Mouse (Mus musculus): ENCODE measurements around the gene Amn1. TPM values are rescaled to one million over a fixed set of nuclear protein-coding genes. Genes with fewer than 3 reads are reported as not detected.
A peak's percentile ranks its signal among the peaks of the same experiment; 100 is the strongest.
"Not testable (repeated sequence)": the region's sequence is repeated elsewhere in the genome, so short reads cannot be mapped to it uniquely, and the experiment has no call there.

Gene Amn1
- total RNA-seq, 2 experiments from 2014 or later, result 21.0 to 25.7 TPM

DNA sequence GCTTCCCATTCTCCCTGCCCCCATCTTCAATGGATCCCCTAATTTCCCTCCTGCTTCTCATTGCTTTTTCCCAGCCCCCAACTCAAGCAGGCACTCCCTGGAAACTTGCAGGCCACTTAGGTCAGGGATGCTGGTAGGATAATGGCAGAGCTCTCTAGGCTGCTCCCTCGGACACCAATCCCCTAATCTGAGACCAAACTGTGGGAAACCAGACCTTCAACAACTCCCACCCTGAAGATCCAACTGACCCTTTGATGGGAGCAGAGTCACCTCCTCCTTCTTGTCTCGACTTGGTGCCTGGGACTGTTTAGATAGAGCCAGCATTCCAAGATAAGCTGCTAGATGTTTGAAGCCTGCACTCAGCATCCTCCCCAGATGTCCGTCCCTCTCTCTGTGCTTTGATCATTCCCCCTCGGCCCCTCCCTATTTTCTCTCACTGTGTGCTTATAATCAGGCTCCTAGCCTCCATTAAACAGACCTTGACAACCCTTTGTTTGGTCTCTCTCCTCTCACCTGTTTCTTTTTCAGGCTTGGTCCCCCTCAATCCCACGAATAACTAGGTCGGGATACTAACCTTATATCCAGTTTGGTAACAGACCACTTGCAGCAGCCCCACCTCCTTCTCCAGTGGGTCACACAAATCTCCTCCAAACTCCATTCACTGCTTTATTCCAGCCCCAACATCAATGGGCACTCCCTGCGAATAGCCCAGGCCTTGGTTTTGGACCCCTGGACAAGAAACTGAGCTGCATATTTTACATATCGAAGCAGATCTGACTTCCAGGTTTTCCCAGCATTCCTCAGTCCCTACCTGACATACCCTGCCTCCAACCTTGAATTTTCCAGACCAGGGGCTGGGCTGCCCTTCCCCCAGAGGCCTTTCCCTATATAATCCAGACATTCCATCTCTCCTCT, 34.1 kb downstream of the Amn1 start:
- no peak for DNase-seq

DNA sequence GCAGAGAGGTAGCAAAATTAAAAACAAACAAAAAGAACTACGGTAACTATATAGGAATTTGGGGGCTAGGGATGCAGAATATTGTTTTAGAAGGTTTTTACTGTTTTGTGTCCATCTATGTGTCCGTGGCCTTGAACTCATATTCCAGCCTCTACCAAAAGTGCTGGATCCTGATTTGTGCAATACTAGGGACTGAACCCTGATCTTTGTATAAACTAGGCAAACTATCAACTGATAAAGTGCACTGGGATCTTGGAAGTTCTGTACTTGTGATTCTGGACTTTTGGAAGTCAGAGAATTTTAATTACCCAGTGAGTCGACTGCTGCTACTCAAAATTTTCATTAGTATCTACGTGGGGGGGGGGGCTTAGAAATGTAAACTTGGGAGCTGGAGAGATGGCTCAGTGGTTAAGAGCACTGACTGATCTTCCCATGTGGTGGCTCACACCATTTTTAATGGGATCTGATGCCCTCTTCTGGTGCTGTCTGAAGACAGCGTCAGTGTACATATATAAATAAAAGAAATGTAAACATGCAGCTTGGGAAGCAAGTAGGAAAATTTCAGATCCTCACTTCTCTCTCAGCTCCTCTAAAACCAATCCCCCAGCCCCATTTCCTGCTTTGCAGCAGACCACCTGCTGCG, 34.9 kb downstream of the Amn1 start:
- no peak for DNase-seq

DNA sequence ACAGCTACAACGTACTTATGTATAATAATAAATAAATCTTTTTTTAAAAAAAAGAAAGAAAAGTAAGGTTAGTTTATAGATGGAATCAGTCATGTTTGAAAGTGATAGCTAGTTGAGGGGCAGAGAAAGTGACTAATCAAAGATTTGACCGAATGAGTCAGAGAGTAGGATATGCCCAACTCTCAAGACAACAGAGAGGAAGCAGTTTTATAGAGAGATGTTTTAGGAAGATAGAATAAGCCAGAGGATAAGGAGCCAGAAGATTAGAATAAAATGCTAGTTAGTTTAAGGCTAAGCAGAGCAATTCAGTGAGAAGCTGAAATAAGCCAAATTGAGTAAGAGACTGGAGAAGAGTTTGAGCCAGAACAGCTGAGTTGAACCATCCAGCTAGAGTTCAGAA, 36.4 kb downstream of the Amn1 start:
- no peak for DNase-seq

DNA sequence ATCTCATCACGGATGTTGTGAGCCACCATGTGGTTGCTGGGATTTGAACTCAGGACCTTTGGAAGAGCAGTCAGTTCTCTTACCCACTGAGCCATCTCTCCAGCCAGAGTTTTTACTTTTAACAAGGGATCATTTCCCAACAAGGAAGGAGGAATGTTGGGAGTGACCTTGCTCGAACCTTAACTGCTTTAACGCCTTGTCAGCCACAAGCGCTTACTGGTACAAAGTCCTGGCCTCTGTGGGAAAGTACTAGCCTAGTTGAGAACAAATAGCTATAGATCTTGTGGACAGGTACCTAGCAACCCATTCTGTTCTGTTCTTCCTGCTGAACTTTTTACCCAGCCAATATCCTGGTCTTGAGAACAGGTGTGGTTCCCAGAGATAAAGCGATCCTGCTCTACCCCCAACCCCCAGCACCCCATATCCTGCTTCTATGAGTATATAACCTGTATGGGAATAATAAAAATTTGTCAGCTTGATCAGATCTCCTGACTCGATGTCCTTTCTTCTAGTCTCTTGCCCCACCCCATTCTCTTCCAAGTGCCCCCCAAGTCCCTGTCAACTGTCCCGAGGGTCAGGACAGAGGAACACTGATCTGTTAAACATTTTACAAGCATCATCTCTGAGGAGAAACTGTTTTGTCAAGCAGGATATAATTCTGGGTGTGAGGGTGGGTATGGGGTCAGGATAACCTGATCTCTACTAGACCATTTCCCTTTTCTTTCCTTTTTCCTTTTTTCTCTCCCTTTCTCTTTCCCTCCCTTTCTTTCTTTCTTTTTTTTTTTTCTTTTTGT, 39.9 kb downstream of the Amn1 start:
- no peak for DNase-seq

DNA sequence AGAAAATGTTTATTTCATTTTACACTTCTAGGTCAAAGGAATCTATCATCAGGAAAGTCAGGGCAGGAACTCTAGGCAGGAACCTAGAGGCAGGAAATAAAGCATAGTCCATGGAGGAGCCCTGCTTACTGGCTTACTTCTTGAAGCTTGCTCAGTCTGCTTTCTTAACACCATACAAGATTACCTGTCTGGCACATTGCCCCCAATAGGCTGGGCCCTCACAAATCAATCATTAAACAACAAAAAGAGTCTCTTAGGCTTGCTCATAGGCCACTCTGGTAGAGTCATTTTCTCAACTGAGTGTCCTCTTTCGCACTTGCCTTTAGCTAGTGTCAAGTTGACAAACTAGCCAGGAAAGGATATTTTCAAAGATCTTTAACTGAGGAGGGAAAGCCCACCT, 43.4 kb downstream of the Amn1 start:
- no peak for DNase-seq

DNA sequence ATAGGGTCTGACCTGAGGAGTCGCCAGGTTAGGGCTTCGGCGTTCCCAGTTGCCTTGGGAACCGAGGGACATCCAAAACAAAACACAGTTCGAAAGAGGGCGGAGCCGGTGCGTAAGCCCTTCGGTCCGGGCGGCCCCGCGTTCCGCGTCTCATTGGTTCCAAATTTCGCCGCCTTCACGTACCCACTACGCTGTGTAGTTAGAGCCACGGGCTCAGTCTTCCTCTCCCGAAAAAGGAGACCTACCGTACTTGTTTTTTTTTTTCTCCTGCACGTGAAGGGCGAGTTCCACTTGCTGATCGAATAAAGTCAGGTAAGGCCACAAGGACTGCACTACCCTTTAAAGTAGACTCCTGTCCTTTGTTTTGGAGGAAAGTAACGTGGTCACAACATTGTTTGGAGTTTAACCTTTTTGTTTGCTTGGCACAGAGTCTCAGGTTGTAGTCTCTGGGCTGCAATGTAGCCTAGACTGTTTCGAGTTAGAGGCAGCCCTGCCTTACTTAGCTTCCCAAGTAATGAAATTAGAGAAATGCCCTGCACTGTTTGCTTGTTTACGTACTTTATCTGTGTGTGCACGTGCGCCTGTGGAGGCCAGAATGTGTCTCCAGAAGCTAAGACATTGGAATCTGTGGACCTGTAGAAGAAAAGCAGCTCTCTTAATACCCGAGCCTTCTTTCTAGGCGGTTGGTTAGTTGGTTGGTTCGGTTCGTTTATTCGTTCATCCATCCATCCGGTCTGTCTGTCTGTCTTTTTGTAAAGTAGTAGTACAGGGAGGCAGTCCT, 46.9 kb downstream of the Amn1 start:
- peak; percentile 90 for DNase-seq

DNA sequence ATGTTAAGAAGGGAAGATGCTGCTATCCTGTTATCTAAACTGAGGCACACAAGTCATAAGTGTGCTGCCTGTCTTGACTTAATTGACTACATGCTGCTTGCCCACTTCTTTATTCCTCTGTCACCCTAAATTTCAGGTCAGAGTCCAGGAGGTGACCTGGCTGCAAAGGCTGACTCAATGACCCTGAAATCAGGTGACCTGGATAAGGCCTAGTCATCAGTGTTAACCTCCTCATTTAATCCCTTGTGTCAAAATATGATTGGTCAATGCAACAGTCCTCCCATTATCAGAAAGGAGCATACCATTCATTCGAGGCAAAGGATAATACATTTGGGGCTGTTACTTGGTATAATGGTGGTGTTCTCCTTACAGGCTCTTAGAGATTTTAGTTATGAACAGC, 49.0 kb downstream of the Amn1 start, which contains the start of gene Etfbkmt:
Gene Etfbkmt, plus strand, starts transcription at position 379 of the 400 bp plus-strand sequence.
- DNase-seq, result no peak

DNA sequence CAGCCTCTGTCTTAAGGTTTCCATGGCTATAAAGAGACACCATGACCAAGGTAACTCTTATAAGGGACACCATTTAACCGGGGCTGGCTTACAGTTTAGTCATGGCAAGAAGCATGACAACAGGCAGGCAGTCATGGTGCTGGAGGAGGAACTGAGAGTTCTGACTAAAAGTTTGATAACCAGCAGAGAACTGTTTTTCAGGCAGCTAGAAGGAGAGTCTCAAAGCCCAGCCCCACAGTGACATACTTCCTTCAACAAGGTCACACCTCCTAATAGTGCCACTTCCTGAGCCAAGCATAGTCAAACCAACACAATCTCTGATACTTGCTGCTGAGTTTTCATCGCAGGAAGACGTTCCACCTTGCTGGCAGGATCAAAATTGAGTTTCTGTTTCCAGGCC, 49.5 kb downstream of the Amn1 start:
- DNase-seq, result no peak

DNA sequence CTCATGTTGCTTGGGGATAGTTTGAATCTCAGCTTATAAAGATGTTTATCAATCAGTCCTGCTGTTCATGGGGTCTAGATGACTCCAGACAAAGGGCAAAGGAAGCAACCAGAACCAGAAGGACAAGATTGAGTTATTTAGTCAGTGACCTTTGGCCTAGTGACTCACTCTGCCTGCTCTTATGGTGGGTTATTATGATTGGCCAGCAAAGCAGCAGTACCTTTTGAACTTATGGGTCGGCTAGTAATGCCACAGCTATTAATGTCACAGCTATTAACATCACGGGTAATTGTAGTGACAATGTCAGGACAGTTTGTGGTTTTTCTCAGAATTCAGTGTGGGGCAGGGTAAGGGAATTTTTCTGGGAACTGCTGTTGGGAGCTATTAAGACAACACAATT, 50.6 kb downstream of the Amn1 start:
- DNase-seq, result no peak

DNA sequence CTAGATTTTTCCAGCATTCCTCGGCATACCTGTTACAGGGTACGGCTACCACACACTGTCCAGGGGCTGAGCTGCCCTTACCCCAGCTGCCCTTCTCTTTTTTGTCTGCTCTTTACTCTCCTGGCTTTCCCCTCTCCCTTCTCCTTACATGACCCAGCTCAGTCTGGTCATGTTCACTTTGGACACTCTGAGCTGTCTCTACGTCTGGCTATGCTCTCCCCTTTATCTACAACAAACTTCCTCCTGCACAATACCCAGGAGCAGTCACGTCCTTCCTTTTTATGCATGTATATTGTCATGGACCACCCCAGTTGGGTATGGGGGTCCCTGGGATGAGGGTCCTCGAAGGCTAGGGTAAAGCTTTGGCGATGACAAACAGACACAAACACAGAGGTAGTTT, 52.9 kb downstream of the Amn1 start:
- DNase-seq, result no peak

DNA sequence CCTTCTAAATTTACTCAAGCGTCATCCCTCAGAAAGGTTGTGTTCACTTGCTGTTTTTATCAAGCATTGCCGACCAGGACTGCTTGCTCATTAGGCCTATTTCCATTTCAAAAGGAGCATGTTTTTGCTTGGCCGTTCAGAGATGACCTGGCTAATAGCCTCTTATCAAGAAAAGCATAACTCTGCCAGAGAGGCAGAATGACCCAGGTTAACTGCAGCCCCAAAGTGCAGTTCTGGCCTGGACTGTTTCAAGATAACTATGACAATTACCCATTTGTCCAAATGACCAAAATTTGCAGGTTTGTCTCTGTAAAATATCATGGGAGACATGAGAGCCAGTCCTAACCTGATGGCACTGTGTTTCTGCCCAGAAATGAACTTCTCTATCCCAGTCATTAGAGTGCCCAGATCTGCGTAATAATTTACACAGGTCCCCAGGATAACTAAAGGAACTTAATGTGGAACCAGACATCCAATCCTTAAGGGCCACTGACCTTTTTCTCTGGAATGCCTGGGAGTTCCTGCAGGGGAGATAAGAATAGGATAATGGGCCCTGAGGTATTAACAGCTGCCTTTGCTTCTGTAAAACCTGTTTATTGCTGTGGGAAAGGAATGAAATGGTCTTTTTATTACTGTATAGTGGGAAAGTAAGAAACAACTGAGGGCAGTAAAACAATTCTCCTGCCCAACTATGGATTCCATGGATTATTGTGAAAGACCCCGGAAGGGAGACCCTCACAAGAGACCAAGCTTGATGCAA, 53.9 kb downstream of the Amn1 start:
- DNase-seq, result no peak

DNA sequence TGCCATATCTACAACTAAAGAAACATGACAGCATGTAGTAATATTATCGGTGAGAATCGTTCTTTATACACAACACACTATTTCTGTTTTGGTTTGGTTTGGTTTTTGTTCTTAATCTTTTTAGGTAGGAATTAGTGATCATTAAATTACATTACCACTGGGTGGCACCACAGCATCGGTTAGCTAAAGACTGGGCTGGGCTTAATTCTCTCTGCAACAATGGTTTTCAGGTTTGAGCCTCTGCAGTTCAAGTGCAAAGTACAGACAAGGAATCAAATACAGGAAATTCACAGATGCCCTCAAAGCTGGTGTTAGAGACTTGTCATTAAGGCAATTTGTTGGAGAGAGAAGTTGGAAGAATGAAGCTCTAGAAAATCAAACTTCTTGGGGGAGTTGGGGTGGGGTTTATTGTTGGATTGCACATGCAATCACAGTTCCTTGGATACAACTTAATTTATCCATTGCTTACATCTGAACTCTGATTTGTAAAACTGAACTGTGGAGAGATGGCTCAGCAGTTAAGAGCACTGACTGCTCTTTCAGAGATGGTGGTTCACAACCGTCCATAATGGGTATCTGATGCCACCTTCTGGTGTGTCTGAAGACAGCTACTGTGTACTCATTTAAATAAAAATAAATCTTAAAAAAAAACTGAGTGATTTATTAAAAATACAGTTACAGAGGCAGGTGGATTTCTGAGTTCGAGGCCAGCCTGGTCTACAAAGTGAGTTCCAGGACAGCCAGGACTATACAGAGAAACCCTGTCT, 56.0 kb downstream of the Amn1 start:
- peak; percentile 52 for DNase-seq

DNA sequence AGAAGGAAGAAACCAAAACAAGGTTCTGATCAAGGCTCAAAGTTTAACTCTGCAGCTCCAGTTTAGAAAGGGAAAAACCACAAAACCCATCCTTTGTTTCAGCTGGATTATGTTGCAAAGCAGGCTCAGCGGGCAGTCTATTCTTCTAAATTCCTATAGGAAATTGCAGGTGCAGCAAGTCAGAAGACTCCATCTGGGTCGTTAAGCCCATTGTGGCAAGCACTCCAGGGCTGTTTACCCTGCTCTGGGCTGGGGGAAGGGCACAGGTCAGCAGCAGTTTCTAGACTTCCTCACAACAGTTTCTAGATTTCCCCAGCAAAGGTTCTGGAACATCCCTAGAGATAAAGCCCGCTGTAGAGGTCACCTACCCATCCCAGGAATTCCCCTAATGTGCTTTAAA, 57.4 kb downstream of the Amn1 start:
- DNase-seq, result no peak

DNA sequence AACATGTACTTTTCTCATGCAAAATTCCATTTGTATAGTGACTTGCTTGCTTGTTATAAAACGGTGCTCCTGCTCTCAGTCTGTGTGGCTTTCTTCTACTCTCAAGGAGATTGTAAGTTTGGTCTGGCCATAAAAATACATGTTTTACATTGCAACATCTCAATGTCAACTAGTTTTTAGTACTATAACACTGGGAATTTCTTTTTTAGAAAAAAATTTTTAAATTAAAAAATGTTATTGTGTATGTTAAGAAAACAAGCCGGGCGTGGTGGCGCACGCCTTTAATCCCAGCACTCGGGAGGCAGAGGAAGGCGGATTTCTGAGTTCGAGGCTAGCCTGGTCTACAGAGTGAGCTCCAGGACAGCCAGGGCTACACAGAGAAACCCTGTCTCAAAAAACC, 58.6 kb downstream of the Amn1 start, which contains the start of gene Gm10203:
Gene Gm10203, plus strand, starts transcription at position 301 of the 400 bp plus-strand sequence.
- DNase-seq, result not testable (repeated sequence)

DNA sequence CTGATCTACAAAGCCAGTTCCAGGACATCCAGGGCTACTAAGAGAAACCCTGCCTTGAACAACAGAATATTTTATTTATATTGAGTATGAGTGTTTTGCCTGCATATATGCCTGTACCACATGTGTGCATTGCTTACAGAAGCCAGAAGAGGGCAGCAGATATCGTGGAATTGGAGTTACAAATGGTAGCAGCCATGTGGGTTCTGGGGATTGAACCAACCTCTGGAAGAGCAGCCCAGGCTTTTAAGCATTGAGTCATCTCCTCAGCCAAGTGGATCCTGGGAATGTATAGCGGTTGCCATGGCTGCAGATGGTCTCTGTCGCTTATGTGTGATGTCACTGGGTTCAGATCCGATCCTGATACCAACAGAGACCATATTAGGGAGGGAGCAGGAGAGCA, 61.8 kb downstream of the Amn1 start:
- DNase-seq, result peak; percentile 56

DNA sequence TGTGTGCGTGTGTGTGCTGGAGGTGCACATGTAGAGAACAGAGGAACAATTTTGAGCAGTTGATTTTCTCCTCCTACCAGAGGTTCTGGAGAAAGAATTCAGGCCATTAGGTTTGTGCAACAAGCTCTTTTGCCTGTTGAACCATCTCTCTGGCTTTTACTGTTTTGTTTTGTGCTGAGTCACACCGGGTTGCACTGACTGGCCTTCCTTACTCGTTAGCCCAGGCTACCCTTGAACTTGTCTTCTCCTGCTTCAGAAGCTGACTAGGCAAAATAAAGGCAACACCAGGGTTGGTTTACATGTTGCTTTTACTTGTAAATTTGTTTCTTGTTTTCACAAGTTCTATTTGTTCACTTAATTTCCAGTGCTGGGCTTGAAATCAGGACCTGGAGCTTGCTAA, 65.5 kb downstream of the Amn1 start:
- no peak for DNase-seq

DNA sequence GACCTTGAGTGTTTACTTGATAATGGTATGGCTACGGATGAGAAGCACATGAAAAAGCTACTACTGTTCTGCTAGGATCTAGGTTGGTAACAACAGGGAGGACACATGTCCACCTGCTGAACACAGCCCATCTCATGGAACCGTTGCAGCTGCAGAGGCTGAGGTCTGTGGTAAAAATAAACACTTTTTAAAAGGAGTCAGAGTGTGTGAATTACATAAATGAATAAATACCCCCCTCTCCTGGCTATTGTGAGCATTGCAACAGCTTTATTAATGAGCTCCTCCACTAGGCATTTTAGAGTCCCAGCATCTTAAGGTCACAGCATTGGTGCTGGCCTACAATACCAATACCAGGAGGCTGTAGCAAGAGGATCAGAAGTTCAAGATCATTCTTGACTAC, 68.7 kb downstream of the Amn1 start:
- peak; percentile 70 for DNase-seq

DNA sequence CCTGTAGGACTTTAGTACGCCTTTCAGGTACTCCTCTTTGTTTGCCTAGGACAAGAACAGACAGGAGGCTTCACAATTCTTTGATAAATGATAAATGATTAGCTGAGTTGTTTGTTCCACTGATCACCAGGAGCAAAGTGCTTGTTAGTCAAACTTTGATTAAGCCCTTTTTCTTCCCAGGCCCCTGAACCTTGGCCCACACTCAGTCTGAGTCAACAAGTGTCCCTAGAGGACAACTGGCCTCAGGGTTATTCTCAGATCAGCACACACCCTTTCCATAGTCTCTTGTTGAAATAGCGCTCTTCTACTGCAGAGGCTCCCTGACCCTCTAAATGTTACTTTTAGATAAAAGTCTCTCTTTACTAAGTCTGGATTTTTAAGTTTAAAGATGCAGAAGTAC, 69.6 kb downstream of the Amn1 start:
- DNase-seq, result no peak

DNA sequence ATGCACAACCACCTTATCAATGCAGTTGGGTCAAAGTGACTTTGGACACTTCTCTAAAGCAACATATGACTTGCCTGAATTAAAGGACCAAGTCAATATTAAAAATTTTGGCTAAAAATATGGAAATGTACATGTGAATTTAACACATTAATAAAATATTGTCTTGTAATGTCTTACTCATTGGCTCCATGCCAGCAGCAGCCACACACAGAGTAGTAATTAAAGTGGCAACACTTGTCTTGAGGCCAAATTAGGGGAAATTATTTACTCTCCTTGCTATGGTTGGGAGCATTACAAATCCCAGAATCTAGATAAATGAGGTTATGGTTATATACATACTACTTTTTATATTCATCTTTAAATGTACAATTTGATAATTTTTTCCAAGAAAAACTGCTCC, 71.5 kb downstream of the Amn1 start:
- DNase-seq, result no peak

DNA sequence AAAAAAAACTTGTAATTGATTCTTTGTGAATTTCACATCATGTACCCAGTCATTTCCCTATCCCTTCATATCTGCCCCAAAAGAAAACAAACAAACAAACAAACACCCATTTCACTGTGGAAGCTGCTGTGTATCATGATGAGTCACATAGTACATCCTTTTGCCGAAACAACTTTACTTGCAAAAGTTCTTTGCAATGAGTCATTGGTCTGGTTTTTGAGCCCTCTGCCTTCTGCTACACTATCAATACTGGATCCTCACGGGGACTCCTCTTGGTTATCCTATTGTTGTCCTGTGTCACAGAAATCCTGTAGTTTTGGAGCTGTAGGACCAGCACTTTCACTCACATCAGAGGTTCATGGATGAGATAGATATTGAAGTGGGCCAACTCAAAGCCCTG, 79.6 kb downstream of the Amn1 start:
- DNase-seq, result no peak

DNA sequence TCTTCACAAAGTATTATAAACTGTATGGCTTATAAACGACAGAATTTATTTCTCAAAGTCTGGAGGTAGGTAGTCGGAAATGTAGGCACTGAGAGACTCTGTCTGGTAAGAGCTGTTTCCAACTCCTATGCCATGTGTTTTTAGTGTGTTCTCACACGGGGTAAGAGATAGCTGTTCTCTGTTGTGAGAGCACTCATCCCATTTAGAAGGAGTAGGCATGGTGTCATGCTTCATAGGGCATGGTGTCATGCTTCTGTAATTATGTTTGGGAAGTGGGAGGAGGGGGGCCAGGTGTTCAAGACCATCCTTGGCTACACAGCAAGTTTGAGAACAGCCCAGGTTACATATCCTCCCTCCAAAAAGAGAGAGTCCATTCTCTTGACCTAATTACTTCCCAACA, 80.9 kb downstream of the Amn1 start:
- DNase-seq, result no peak

All from heart, postnatal 4 days (tissue).